Mouse (Mus musculus): ENCODE results near the gene Hnrnph2. TPM values are rescaled to one million over a fixed set of nuclear protein-coding genes. Genes with fewer than 3 reads are reported as not detected.

Hnrnph2 gene
- polyA plus RNA-seq, 1 experiment from 2014 or later: 154 TPM

DNA sequence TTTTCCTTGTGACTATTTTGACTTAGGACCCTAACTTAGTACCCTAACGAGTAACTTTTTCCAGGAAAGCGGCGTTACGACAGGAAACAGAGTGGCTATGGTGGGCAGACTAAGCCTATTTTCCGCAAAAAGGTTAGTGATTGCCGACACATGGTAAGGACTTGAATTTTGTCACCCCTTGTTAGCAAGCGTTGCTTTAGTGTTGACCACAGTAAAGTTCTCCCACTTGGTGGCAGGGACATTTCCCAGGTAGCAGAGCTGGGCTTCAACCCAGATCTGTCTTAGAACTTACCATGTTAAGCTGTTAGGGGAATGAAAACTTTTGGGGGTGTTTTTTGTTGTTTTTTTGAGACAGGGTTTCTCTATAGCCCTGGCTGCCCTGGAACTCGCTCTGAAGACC is 14.5 kb upstream of the Hnrnph2 start:
- no peak for ATAC-seq (ENCODE audit: low read depth)
- Histone ChIP-seq H3K36me3 (peaks cover 11% of the 10 kb centered on the region; the same call in 1 of the 2 replicates), H3K27ac (replicated peaks) (no peak overlapping the region), H3K4me1 (replicated peaks) (peaks cover 16% of the 10 kb centered on the region), H3K9ac (peak overlapping the region; percentile 80), H3K27me3 (no peaks in the 10 kb centered on the region), H3K4me3 (peak overlapping the region; percentile 51), H3K9me3 (no peaks in the 10 kb centered on the region), H3K4me2 (peak overlapping the region; percentile 63)
- 43% methylated on average over 8 of the region's 8 CpGs for WGBS

DNA sequence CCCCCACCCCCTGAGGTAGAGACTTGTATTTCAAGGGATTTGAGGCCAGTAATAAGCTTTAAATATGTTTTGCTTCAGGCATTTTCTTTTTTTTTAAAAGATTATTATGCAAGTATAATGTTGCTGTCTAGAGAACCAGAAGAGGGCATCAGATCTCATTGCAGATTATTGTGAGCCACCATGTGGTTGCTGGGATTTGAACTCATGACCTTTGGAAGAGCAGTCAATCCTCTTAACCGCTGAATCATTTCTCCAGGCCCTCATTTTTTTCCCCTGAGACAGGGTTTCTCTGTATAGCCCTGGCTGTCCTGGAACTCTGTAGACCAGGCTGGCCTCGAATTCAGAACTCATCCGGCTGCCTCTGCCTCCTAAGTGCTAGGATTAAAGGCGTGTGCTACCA is 12.7 kb upstream of the Hnrnph2 start:
- ATAC-seq (ENCODE audit: low read depth): no peak
- Histone ChIP-seq H3K27me3 (no peaks in the 10 kb centered on the region), H3K4me3 (no peak overlapping the region), H3K27ac (replicated peaks) (no peak overlapping the region), H3K9me3 (no peaks in the 10 kb centered on the region), H3K4me2 (no peak overlapping the region), H3K4me1 (replicated peaks) (peaks cover 16% of the 10 kb centered on the region), H3K36me3 (peaks cover 11% of the 10 kb centered on the region; the same call in 1 of the 2 replicates), H3K9ac (no peak overlapping the region)
- WGBS: 84% methylated on average over 4 of the region's 4 CpGs

DNA sequence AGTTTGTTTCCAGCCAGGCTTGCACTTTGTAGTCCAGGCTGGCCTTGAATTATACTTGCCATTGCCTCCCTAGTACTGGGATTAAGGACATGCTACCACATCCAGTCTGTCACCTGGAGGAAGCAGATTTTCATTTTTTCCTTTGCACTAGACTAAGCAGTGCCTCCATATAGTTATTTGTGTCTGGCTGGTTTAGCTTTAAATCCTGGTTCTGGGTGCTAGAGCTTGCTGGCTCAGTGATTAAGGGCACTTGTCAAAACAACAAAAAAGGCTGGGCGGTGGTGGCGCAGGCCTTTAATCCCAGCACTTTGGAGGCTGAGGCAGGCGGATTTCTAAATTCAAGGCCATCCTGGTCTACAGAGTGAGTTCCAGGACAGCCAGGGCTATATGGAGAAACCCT is 12.0 kb upstream of the Hnrnph2 start:
- H3K4me2 ChIP-seq: no peak overlapping the region
- WGBS: 88% methylated on average over 3 of the region's 3 CpGs
- H3K36me3 ChIP-seq: peaks cover 11% of the 10 kb centered on the region; the same call in 1 of the 2 replicates
- H3K4me1 ChIP-seq (replicated peaks): peaks cover 16% of the 10 kb centered on the region
- no peak overlapping the region for H3K9ac ChIP-seq
- ATAC-seq (ENCODE audit: low read depth): no peak
- H3K9me3 ChIP-seq: no peaks in the 10 kb centered on the region
- no peak overlapping the region for H3K4me3 ChIP-seq
- H3K27me3 ChIP-seq: no peaks in the 10 kb centered on the region
- no peak overlapping the region for H3K27ac ChIP-seq (replicated peaks)

DNA sequence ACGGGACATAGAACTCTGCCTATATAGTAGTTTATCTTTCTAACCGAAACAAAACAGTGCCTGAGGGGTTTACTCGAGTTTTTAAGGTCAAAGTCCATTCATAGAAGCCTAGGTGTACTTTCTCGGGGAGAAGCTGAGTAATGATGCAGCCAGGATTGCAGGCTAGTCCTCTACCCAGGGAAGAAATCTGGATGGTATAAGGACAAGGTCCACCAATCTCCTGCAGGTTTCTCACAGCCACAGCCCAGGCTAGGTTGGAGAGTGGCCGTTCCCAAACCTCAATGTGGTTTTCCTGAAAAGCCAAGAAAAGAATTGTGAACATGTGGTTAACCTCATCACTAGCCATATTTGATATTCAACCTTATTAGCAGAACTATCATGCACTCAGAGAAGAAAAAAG is 11.1 kb upstream of the Hnrnph2 start:
- 65% methylated on average over 5 of the region's 5 CpGs for WGBS
- H3K27me3 ChIP-seq: no peaks in the 10 kb centered on the region
- ATAC-seq (ENCODE audit: low read depth): no peak
- no peak overlapping the region for H3K4me3 ChIP-seq
- H3K27ac ChIP-seq (replicated peaks): no peak overlapping the region
- peaks cover 11% of the 10 kb centered on the region; the same call in 1 of the 2 replicates for H3K36me3 ChIP-seq
- H3K9ac ChIP-seq: no peak overlapping the region
- H3K9me3 ChIP-seq: no peaks in the 10 kb centered on the region
- H3K4me1 ChIP-seq (replicated peaks): peaks cover 11% of the 10 kb centered on the region
- no peak overlapping the region for H3K4me2 ChIP-seq

DNA sequence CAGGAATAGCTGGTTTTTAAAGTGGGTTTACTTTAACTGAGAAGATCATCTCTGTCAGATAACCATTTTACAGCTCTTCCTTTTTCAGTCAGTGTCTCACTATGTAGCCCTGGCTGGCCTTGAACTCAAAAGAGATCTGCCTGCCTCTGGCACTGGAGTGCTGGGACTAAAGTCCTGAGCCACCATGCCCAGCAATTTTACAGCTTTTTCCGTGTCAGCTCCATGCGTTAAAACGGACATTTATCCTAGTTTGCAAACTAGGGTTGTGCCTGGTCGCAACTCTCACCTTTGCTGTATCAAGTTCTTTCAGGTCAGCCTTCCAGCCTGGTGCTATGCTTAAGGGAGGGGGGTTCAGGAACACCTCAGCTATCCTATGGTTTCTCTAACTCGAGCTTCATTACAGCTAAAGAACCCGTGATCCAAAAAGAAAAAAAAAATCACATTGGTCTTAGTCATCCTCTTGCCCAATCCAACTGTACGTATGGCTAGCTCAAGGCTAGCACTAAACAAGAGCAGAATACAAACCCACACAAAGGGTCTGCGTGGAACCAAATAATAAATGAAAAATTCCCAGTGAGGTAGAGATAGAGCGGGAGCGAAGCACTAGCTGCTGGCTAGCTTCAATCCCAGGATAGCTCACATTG is 935 bp upstream of the Hnrnph2 start:
- ATAC-seq (ENCODE audit: low read depth): peak; percentile 8
- 33% methylated on average over 10 of the region's 10 CpGs for WGBS
- Histone ChIP-seq H3K4me3 (peak overlapping the region; percentile 49), H3K27me3 (no peaks in the 10 kb centered on the region), H3K27ac (replicated peaks) (peak overlapping the region; percentile 56; the same call in 1 of the 2 replicates), H3K36me3 (no peaks in the 10 kb centered on the region), H3K9ac (peak overlapping the region; percentile 68), H3K4me2 (peak overlapping the region; percentile 62), H3K4me1 (replicated peaks) (peaks cover 23% of the 10 kb centered on the region), H3K9me3 (no peaks in the 10 kb centered on the region)

DNA sequence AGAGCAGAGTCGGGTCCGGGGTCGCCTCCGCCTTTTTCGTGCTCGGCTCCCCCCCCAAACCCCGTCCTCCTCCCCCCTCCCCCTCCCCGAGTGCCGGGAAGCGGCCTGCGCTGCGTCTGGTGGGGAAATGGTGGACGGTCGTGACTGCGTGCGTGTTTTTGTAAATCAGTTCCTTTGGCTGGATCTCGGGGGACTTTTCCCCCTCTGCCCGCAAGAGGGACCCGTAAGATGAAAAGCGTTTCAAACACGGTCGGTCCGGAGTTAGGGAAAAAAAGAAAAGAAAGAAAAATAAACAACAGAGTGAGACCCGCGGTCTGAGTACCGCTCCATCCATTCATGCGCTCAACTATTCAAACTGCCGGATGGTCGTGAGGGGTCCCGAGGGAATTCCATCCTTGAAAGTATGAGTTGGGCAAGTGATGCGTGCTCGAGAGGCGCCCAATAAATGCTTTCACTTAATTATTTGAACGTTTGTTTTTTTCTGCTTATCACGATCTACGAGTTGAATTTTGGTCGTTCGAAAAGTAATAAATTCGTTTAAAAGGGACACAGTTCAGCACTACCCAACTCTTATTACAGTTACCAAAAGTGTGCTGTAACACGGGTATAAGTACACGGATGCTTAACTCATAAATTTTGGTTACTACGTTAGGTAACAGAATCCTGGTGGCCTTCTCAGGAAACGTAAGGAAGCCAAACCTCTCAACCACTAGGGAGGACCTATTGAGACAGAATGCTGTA is 571 bp downstream of the Hnrnph2 start:
- peak overlapping the region; percentile 56 for H3K4me2 ChIP-seq
- ATAC-seq (ENCODE audit: low read depth): peak; percentile 89
- H3K27me3 ChIP-seq: no peaks in the 10 kb centered on the region
- peak overlapping the region; percentile 49 for H3K4me3 ChIP-seq
- H3K9me3 ChIP-seq: no peaks in the 10 kb centered on the region
- H3K9ac ChIP-seq: peak overlapping the region; percentile 70
- H3K36me3 ChIP-seq: no peaks in the 10 kb centered on the region
- 21% methylated on average over 42 of the region's 43 CpGs for WGBS
- peak overlapping the region; percentile 95 for H3K27ac ChIP-seq (replicated peaks)
- H3K4me1 ChIP-seq (replicated peaks): peaks cover 23% of the 10 kb centered on the region

DNA sequence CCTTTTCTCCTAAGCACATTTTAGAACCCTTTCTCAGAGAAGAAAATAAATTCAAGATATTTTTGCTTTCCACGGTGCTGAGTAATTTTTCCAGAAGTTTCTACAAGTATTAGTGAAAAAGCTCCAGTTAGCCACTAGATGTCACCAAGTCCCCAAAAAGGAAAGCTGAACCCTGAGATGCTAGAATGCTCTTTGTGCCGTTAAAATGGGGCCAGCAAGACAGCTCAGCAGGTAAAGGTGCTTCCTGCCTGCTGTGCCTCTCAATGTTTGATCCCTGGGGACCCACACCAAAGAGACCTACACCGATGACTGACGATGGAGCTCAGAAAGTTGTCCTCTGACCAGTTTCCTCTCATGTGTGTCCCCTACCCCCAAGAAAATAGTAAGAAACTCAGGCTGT is 8.5 kb downstream of the Hnrnph2 start:
- 40% methylated on average over 4 of the region's 4 CpGs for WGBS
- H3K27ac ChIP-seq (replicated peaks): no peak overlapping the region
- no peak overlapping the region for H3K4me3 ChIP-seq
- H3K4me1 ChIP-seq (replicated peaks): no peaks in the 10 kb centered on the region
- 0 out of 2 replicates have a peak, but pooled peaks cover 3% of the 10 kb centered on the region for H3K36me3 ChIP-seq
- H3K9me3 ChIP-seq: no peaks in the 10 kb centered on the region
- no peaks in the 10 kb centered on the region for H3K27me3 ChIP-seq
- no peak for ATAC-seq (ENCODE audit: low read depth)
- no peak overlapping the region for H3K4me2 ChIP-seq
- no peak overlapping the region for H3K9ac ChIP-seq

DNA sequence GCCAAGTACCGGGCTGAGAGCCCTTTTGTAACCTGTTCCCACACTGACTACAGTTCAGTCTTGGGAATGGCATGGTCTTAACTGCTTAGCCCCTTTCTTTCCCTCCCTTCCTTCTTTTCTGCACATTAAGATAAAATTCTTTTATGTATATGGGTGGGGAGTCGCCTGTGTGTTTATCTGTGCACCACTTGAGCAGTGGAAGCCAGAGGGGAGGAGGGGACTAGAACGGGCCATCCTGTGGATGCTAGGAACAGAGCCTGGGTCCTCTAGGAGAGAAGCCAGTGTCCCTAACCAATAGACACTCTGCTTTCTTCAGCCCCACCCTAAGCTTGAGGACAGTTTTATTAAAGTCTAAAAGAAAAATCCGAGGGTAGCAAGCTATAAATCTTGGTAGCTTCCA is 10.0 kb downstream of the Hnrnph2 start:
- WGBS: 74% methylated on average over 4 of the region's 4 CpGs
- no peak overlapping the region for H3K4me2 ChIP-seq
- no peak for ATAC-seq (ENCODE audit: low read depth)
- no peak overlapping the region for H3K27ac ChIP-seq (replicated peaks)
- no peak overlapping the region for H3K4me3 ChIP-seq
- no peaks in the 10 kb centered on the region for H3K4me1 ChIP-seq (replicated peaks)
- no peak overlapping the region for H3K9ac ChIP-seq
- 0 out of 2 replicates have a peak, but pooled peaks cover 3% of the 10 kb centered on the region for H3K36me3 ChIP-seq
- H3K27me3 ChIP-seq: no peaks in the 10 kb centered on the region
- H3K9me3 ChIP-seq: no peaks in the 10 kb centered on the region

DNA sequence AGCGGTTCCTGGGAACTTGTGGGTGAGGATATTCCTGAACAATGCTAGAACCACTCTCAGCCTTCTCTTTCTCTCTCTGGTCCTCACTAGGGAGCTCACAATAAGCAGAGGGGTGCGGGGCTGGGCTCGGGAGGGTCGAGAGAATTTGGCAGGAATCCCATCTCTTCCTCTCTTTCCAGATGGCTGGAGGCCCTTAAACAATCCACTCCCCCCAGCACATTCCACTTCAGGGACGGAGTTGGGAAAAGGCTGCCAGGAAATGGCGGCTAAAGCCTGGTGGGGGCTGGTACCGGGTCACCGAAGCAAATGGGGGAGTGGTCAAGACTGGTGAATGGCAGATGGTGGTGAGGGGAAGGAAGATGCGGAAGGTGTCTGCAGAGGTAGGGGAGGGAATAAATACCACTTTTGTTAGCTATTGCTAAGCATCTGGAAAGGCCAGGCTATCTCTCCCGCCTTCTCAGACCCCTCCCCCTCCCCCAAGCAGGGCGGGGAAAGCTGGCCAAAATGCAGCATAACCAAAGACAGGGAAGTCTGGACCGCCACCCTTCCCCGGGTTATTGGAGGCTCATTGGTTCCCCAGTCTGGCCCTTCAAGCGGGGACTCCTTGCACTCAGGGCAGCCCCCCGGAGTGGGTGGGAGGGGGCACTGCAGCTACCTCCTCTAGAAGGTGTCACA is 11.4 kb downstream of the Hnrnph2 start:
- no peaks in the 10 kb centered on the region for H3K4me1 ChIP-seq (replicated peaks)
- H3K9me3 ChIP-seq: no peaks in the 10 kb centered on the region
- peak overlapping the region; percentile 29 for H3K4me3 ChIP-seq
- H3K9ac ChIP-seq: peak overlapping the region; percentile 62
- peaks cover 2% of the 10 kb centered on the region; the same call in 1 of the 2 replicates for H3K27me3 ChIP-seq
- WGBS: 24% methylated on average over 14 of the region's 15 CpGs
- no peaks in the 10 kb centered on the region for H3K36me3 ChIP-seq
- peak; percentile 83 for ATAC-seq (ENCODE audit: low read depth)
- H3K27ac ChIP-seq (replicated peaks): peak overlapping the region; percentile 81
- H3K4me2 ChIP-seq: peak overlapping the region; percentile 54

DNA sequence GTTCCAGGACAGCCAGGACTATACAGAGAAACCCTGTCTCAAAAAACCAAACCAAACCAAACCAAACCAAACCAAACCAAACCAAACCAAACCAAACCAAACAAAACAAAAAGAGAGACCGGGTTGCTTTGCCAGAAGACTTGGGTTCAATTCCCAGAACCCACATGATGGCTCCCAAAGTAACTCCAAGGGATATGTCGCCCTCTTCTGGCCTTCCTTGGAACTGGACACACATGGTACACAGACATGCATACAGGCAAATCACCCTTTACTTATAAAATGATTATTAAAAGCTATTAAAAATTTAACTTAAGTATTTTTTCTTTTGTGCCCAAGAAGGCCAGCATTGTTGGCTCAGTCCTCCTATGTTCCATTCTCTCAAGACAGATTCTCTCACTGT is 13.3 kb downstream of the Hnrnph2 start:
- 60% methylated on average over 2 of the region's 2 CpGs for WGBS
- no peak overlapping the region for H3K4me2 ChIP-seq
- H3K27me3 ChIP-seq: peaks cover 11% of the 10 kb centered on the region; the same call in 1 of the 2 replicates
- ATAC-seq (ENCODE audit: low read depth): no peak
- H3K4me3 ChIP-seq: no peak overlapping the region
- no peaks in the 10 kb centered on the region for H3K9me3 ChIP-seq
- no peaks in the 10 kb centered on the region for H3K4me1 ChIP-seq (replicated peaks)
- H3K9ac ChIP-seq: no peak overlapping the region
- H3K36me3 ChIP-seq: no peaks in the 10 kb centered on the region
- H3K27ac ChIP-seq (replicated peaks): no peak overlapping the region

DNA sequence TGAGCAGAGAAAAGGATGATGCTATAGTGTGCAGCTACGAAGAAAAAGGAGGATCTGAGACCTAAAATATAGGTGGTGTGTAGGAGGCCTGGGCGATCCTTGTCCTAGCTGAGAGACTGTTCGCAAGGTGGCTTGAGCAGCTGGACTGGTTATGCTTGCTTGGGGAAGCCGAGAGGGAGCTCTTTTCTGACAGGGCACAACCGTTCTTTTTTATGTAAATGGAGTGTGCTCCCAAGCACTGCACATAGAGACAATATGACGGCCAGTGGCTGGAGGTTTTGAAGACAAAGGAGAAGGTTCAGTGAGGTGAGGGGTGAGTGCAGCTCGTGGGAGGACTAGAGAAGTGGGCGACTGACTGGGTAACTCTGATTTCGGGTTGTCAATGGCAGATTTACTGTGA is 18.7 kb downstream of the Hnrnph2 start:
- Histone ChIP-seq H3K27me3 (peaks cover 11% of the 10 kb centered on the region; the same call in 1 of the 2 replicates), H3K36me3 (no peaks in the 10 kb centered on the region), H3K27ac (replicated peaks) (peak overlapping the region; percentile 82), H3K9ac (0 out of 2 replicates have a peak overlapping the region, but pooled peaks have one; percentile 22), H3K9me3 (no peaks in the 10 kb centered on the region), H3K4me2 (no peak overlapping the region; the same call in 1 of the 2 replicates), H3K4me1 (replicated peaks) (0 out of 2 replicates have a peak, but pooled peaks cover 6% of the 10 kb centered on the region), H3K4me3 (no peak overlapping the region)
- peak; percentile 60; the same call in 1 of the 2 replicates for ATAC-seq (ENCODE audit: low read depth)
- WGBS: 34% methylated on average over 9 of the region's 9 CpGs

Data from neural tube, embryonic 13.5 days (tissue).